In the genomic region with DNA sequence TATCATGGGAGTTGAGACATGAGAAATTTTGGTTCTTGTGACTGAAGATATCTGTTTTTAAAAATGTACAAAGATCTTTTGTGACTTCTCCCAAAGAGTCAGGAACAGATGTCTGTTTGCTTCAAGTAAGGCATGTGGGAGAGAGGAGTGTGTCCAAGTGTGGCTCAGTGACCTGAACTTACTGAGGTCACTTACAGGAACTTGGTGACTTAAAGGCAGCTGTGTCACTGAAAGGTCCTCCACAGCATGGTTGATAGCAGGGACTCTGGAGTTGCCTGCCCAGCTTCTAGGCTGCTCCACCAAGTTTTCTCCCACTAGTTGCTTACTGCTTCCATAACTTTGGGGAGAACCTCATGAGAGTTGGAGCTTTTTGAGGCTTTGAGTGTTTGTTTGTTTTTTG, we compare ENCODE assay signal across 22 mouse cellular contexts. TPM values are rescaled to one million over a fixed set of nuclear protein-coding genes. Genes with fewer than 3 reads are reported as not detected.
DNase-seq lines count a peak whose midpoint lies in the region; ATAC-seq lines count a peak whose summit lies in the region.
"Had no signal": no experiment of that assay in that cellular context is flagged by ENCODE, and none has a peak within 500 bp of the region (broad histone marks: within the 10 kb centered on the region; RNA-seq: fewer than 3 reads in every experiment).

No protein-coding gene starts in this region.

- no peaks in the 10 kb centered on the region for H3K36me3 ChIP-seq in midbrain, embryonic 11.5 days (ENCODE audit: control insufficient read depth, insufficient read depth, low read length)
- H3K36me3 ChIP-seq in midbrain, embryonic 15.5 days (replicated peaks), result no peaks in the 10 kb centered on the region

- no peak overlapping the region for H3K9ac ChIP-seq in midbrain, embryonic 11.5 days (ENCODE audit: low read length)
- no peak overlapping the region for H3K9ac ChIP-seq in midbrain, embryonic 15.5 days
- H3K9ac ChIP-seq: forebrain, embryonic 13.5 days; hindbrain, embryonic 13.5 days had no signal

- H3K4me2 ChIP-seq in midbrain, embryonic 11.5 days, result no peak overlapping the region
- H3K4me2 ChIP-seq in midbrain, embryonic 15.5 days, result no peak overlapping the region
- H3K4me2 ChIP-seq: forebrain, embryonic 13.5 days; heart, embryonic 11.5 days; hindbrain, embryonic 13.5 days had no signal

- H3K9me3 ChIP-seq in midbrain, embryonic 11.5 days (ENCODE audit: control insufficient read depth, low read length), result no peaks in the 10 kb centered on the region
- H3K9me3 ChIP-seq in midbrain, embryonic 15.5 days, result no peaks in the 10 kb centered on the region
- H3K9me3 ChIP-seq: forebrain, embryonic 10.5 days; forebrain, embryonic 13.5 days; hindbrain, embryonic 10.5 days; hindbrain, embryonic 13.5 days had no signal

- H3K27me3 ChIP-seq in midbrain, embryonic 11.5 days (ENCODE audit: control insufficient read depth, insufficient read depth, low read length), result no peaks in the 10 kb centered on the region
- H3K27me3 ChIP-seq in midbrain, embryonic 15.5 days (replicated peaks), result no peaks in the 10 kb centered on the region
- H3K27me3 ChIP-seq: forebrain, embryonic 13.5 days; hindbrain, embryonic 13.5 days had no signal

- DNase-seq in adrenal gland, postnatal 10 days, result peak; percentile 23
- no peak for DNase-seq in adrenal gland, adult 18-20 months (ENCODE audit: low spot score in 2 of 2)
- peak; percentile 68 for DNase-seq in midbrain, embryonic 11.5 days (ENCODE audit: low spot score, missing footprints)
- DNase-seq in 416B (ENCODE audit: low read depth), result peak; percentile 23
- no peak for DNase-seq in urinary bladder, postnatal 10 days (ENCODE audit: low spot score)
- DNase-seq: adrenal gland, adult 2 months; adrenal gland, postnatal 25 days; B cell, adult 2 months; cerebellum, adult 18-20 months; cerebellum, adult 9-10 months; cerebellum, postnatal 14 days; gastrocnemius, postnatal 14 days; heart, postnatal 36 days had no signal

- no peak overlapping the region for H3K4me3 ChIP-seq in midbrain, embryonic 11.5 days (ENCODE audit: low read depth, low read length)
- no peak overlapping the region for H3K4me3 ChIP-seq in midbrain, embryonic 15.5 days
- no peak overlapping the region for H3K4me3 ChIP-seq in brown adipose tissue, adult 24 weeks (ENCODE audit: insufficient read depth, low read depth, low read length)
- H3K4me3 ChIP-seq: forebrain, embryonic 10.5 days; forebrain, embryonic 13.5 days; hindbrain, embryonic 10.5 days; hindbrain, embryonic 13.5 days had no signal

- no peak overlapping the region for H3K27ac ChIP-seq in midbrain, embryonic 11.5 days (ENCODE audit: low read depth, low read length)
- H3K27ac ChIP-seq in midbrain, embryonic 15.5 days, result no peak overlapping the region
- H3K27ac ChIP-seq in brown adipose tissue, adult 24 weeks (replicated peaks; ENCODE audit: low read depth, low read length), result peak overlapping the region; percentile 78
- H3K27ac ChIP-seq: forebrain, embryonic 10.5 days; forebrain, embryonic 13.5 days; hindbrain, embryonic 10.5 days; hindbrain, embryonic 13.5 days had no signal

- H3K4me1 ChIP-seq in midbrain, embryonic 11.5 days (ENCODE audit: control insufficient read depth, insufficient read depth, low read length), result no peaks in the 10 kb centered on the region
- H3K4me1 ChIP-seq in midbrain, embryonic 15.5 days, result no peaks in the 10 kb centered on the region
- peaks cover 13% of the 10 kb centered on the region; the same call in 1 of the 2 replicates for H3K4me1 ChIP-seq in brown adipose tissue, adult 24 weeks (ENCODE audit: control insufficient read depth, insufficient read depth, insufficient read length, low read length)
- H3K4me1 ChIP-seq: hindbrain, embryonic 10.5 days had no signal

- ATAC-seq in midbrain, embryonic 11.5 days (ENCODE audit: low FRiP score), result no peak
- no peak for ATAC-seq in midbrain, embryonic 15.5 days (replicated peaks)
- ATAC-seq: forebrain, embryonic 13.5 days; forebrain, embryonic 16.5 days; hindbrain, embryonic 16.5 days had no signal

RNA-seq across cellular contexts. Expression of a gene that starts 20.6 kb away (rescaled TPM):
- 10 to 100 TPM; 37.8 to 43.7 TPM for total RNA-seq in adrenal gland, postnatal 10 days (2021)
- 10 to 100 TPM; 43.4 to 45.8 TPM for total RNA-seq in adrenal gland, adult 18-20 months (2021)
- 25.8 and 26.2 TPM in 2 replicates for polyA plus RNA-seq in midbrain, embryonic 11.5 days (2014; fragmentation: Nextera tagmentation; extraction: Ambion mirVana)
- 16.9 and 18.4 TPM in 2 replicates for polyA plus RNA-seq in midbrain, embryonic 15.5 days (2015; fragmentation: Nextera tagmentation; extraction: Ambion mirVana)
- polyA plus RNA-seq in brown adipose tissue, adult 24 weeks (2012; ENCODE audit: insufficient read depth, insufficient read length, missing spikeins), result 11.1 and 13.0 TPM in 2 replicates

Comparison
In these comparisons a context has a peak if more than half of its experiments do, and no peak if none do; other contexts are left out.
1. DNase-seq: peak in adrenal gland, postnatal 10 days (single experiment), midbrain, embryonic 11.5 days (single experiment) and 416B (single experiment); none in adrenal gland, adult 18-20 months (0 of 2) and urinary bladder, postnatal 10 days (single experiment).